Mouse (Mus musculus): ENCODE results near the gene Tmem238. TPM values are rescaled to one million over a fixed set of nuclear protein-coding genes. Genes with fewer than 3 reads are reported as not detected.

Tmem238 gene
- polyA plus RNA-seq, 1 experiment from 2014 or later, result 75.5 TPM

DNA sequence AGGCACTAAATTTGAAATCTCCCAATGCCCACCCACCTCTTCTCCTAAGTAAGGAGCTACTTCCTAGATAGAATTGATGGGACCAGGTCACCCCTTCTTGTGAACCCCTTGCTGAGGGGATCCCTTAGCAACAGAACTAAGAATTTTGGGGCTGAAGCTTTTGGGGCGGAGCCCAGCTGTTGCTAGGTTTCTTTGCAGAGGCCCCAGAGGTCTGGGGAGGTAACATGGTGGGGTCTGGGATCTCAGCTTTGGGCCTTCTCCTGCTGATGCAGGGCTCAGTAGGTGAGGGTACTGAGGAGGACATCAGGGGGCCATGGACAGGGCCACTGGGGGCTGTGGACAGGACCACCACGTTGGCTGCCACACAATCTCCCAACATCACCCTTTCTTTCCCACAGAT, 6.7 kb downstream of the Tmem238 start, which contains the start of the genes Il11 and Tmem190:
Gene Il11, minus strand, starts transcription at position 101 of the 400 bp plus-strand sequence.
Gene Tmem190, plus strand, starts transcription at position 179 of the 400 bp plus-strand sequence.
- Histone ChIP-seq H3K27ac (ENCODE audit: low read depth, low read length) (no peak within 1 kb of the TSS), H3K4me3 (ENCODE audit: low read depth, low read length) (no peak within 1 kb of the TSS), H3K27me3 (replicated peaks; ENCODE audit: control insufficient read depth, insufficient read depth, low read length) (peaks cover 14% of the 10 kb centered on the region), H3K4me2 (replicated peaks; ENCODE audit: low read depth) (no peak within 1 kb of the TSS), H3K9ac (ENCODE audit: low read depth, low read length) (no peak within 1 kb of the TSS), H3K4me1 (replicated peaks; ENCODE audit: control insufficient read depth, insufficient read depth, low read length) (no peaks in the 10 kb centered on the region), H3K36me3 (ENCODE audit: control insufficient read depth, insufficient read depth) (peaks cover 8% of the 10 kb centered on the region; the same call in 1 of the 2 replicates), H3K9me3 (ENCODE audit: control insufficient read depth) (no peaks in the 10 kb centered on the region)
- 87% methylated on average over 2 of the region's 2 CpGs for WGBS
- ATAC-seq, result no peak
- no peak for TF ChIP-seq CTCF (IDR thresholded peaks at IDR 0.05; ENCODE audit: low read depth)

DNA sequence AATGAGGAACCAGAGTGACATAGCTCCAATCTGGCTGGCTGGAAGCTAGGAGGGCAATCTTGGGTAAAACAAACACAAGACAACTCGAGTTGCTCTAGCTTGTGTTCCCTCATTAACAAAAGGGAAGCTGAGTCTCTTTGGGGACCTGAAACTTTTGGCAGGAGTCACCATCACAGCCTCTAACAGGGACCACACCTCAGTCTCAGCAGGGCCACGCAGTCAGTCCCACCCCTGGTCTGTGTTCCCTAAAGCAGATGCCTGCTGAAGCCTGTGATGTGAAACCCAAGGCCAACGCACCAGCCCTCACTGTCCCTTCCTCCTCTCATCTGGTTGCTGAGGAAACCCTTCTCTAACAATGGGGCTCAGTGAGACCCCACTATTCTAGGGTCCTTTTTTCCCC, 7.3 kb downstream of the Tmem238 start:
- no peak for ATAC-seq
- no peaks in the 10 kb centered on the region for H3K4me1 ChIP-seq (replicated peaks; ENCODE audit: control insufficient read depth, insufficient read depth, low read length)
- WGBS, result 46% methylated on average over 3 of the region's 3 CpGs

DNA sequence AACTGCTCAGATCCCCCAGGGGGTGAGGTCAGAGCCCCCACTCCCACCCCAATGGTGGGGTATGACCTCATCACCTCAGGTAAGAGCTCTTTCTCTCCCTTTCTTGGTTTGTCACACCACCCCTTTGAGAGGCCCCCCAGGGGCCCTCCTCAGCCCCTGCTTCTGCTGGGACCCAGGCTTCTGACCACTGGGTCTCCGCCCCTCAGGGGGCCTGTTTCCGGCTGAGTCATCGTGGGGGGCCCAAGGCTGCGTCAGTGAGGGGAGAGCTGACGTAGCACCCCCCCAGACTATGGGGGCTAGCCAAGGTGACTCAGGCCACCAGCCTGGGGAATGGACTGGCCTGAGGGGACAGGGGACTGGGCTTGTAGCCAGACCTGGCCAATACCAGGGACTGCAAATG, 9.5 kb downstream of the Tmem238 start:
- Histone ChIP-seq H3K27ac (ENCODE audit: low read depth, low read length) (no peak overlapping the region), H3K27me3 (replicated peaks; ENCODE audit: control insufficient read depth, insufficient read depth, low read length) (peaks cover 37% of the 10 kb centered on the region), H3K4me1 (replicated peaks; ENCODE audit: control insufficient read depth, insufficient read depth, low read length) (no peaks in the 10 kb centered on the region), H3K4me3 (ENCODE audit: low read depth, low read length) (no peak overlapping the region), H3K9ac (ENCODE audit: low read depth, low read length) (no peak overlapping the region), H3K9me3 (ENCODE audit: control insufficient read depth) (no peaks in the 10 kb centered on the region), H3K36me3 (ENCODE audit: control insufficient read depth, insufficient read depth) (peaks cover 7% of the 10 kb centered on the region; the same call in 1 of the 2 replicates), H3K4me2 (replicated peaks; ENCODE audit: low read depth) (no peak overlapping the region)
- 28% methylated on average over 5 of the region's 5 CpGs for WGBS
- no peak for TF ChIP-seq CTCF (IDR thresholded peaks at IDR 0.05; ENCODE audit: low read depth)
- no peak for ATAC-seq

More for the DNA sequence above, 7.3 kb downstream of the Tmem238 start:
- H3K36me3 ChIP-seq (ENCODE audit: control insufficient read depth, insufficient read depth), result peaks cover 8% of the 10 kb centered on the region; the same call in 1 of the 2 replicates
- TF ChIP-seq CTCF (IDR thresholded peaks at IDR 0.05; ENCODE audit: low read depth), result no peak
- H3K27me3 ChIP-seq (replicated peaks; ENCODE audit: control insufficient read depth, insufficient read depth, low read length), result peaks cover 20% of the 10 kb centered on the region
- H3K9ac ChIP-seq (ENCODE audit: low read depth, low read length), result no peak overlapping the region
- H3K27ac ChIP-seq (ENCODE audit: low read depth, low read length), result no peak overlapping the region
- H3K9me3 ChIP-seq (ENCODE audit: control insufficient read depth), result no peaks in the 10 kb centered on the region
- H3K4me2 ChIP-seq (replicated peaks; ENCODE audit: low read depth), result no peak overlapping the region
- no peak overlapping the region for H3K4me3 ChIP-seq (ENCODE audit: low read depth, low read length)

DNA sequence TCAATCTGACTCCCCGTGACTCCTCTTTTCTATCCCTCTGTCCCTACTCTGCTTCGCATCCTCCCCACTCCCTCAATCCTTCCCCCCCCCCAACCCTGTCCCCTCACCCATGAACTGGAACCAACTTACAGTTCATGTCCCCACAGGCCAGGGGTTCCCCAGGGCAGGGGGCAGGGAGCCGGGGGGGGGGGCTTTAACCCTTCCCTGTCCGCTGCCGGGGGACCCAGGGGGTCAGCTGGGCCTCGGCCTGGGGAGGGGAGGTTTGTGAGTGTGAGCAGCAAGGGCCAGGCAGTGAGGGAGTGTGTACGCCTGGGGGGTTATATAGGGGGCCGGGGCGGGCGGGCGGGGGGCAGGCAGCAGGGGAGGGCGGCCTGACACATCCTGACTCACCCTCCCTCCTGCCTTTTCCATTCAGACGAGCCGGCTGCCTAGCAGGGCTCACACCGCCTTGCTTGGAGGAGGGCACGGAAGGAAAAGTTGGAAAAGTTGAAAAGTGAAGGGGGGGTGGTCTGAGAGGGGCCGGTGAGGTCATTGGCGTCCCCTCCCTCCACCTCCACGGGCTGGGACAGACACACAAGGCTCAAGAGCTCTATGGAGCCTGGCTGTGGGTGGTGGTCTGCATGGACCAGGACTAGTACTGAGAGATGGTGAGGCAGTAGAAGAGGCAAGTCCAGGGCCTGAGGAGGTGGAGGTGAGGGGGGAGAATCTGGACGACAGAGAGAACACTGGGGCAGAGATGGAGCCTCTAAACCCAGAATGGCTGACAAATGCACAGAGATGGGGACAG, 11.4 kb downstream of the Tmem238 start:
- no peak overlapping the region for H3K27ac ChIP-seq (ENCODE audit: low read depth, low read length)
- TF ChIP-seq CTCF (IDR thresholded peaks at IDR 0.05; ENCODE audit: low read depth), result no peak
- no peak overlapping the region for H3K4me3 ChIP-seq (ENCODE audit: low read depth, low read length)
- peaks cover 37% of the 10 kb centered on the region for H3K27me3 ChIP-seq (replicated peaks; ENCODE audit: control insufficient read depth, insufficient read depth, low read length)
- no peak overlapping the region for H3K4me2 ChIP-seq (replicated peaks; ENCODE audit: low read depth)
- H3K4me1 ChIP-seq (replicated peaks; ENCODE audit: control insufficient read depth, insufficient read depth, low read length), result no peaks in the 10 kb centered on the region
- no peaks in the 10 kb centered on the region for H3K9me3 ChIP-seq (ENCODE audit: control insufficient read depth)
- WGBS, result 12% methylated on average over 16 of the region's 20 CpGs
- H3K36me3 ChIP-seq (ENCODE audit: control insufficient read depth, insufficient read depth), result no peaks in the 10 kb centered on the region
- no peak for ATAC-seq
- H3K9ac ChIP-seq (ENCODE audit: low read depth, low read length), result no peak overlapping the region

DNA sequence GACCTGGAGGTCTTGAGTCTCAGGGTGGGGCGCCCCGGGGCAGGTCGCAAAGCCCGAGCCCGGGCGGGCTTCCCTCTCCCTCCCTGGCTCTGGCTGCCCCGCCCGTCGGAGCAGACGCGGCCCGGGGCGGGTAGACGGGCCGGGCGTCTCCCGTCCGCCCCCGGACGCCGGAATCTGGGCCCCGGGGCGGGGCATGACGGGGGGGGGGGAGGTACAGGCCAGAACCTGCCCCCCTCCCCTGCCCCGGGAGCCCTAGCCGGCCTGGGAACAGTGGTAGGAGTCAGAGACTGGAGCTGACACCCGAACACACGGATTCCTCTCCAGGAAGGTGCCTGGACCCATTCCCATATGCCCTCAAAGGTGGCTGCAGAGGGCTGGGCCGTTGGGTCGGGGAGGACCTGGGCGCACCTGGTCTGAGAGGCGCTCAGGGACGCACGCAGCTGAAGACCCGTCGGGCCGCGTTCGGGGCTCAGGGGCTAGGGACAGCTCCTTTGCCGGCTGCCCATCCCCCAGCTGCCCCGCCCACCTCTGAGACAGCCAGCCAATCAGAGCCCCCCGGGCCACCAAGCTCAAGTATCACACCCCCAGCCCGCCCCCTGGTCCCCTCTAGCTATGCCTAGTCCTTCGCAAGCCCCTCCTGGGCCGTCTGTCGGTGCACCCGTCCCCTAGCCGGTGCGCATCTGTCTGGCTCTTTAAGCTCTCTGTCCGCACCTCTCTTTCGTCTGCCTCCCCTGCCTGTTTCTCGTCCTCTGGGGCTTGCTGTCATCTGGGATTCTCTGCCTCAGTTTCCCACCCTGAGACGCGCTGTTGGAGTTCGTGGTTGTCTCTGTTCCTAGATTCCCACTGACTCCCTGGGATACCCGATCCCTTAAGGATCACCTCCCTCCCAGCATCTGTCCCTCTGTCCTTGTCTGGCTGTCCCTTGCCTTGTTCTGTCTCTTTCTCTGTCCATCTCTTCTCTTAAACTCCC, 12.3 kb downstream of the Tmem238 start:
- peak; percentile 49 for ATAC-seq
- H3K4me1 ChIP-seq (replicated peaks; ENCODE audit: control insufficient read depth, insufficient read depth, low read length), result no peaks in the 10 kb centered on the region
- TF ChIP-seq CTCF (IDR thresholded peaks at IDR 0.05; ENCODE audit: low read depth), result no peak
- H3K27me3 ChIP-seq (replicated peaks; ENCODE audit: control insufficient read depth, insufficient read depth, low read length), result peaks cover 37% of the 10 kb centered on the region
- WGBS, result 2% methylated on average over 41 of the region's 56 CpGs
- peak overlapping the region; percentile 37; the same call in 1 of the 2 replicates for H3K9ac ChIP-seq (ENCODE audit: low read depth, low read length)
- H3K4me3 ChIP-seq (ENCODE audit: low read depth, low read length), result peak overlapping the region; percentile 49
- peak overlapping the region; percentile 80 for H3K4me2 ChIP-seq (replicated peaks; ENCODE audit: low read depth)
- H3K36me3 ChIP-seq (ENCODE audit: control insufficient read depth, insufficient read depth), result no peaks in the 10 kb centered on the region
- no peak overlapping the region for H3K27ac ChIP-seq (ENCODE audit: low read depth, low read length)
- H3K9me3 ChIP-seq (ENCODE audit: control insufficient read depth), result no peaks in the 10 kb centered on the region

DNA sequence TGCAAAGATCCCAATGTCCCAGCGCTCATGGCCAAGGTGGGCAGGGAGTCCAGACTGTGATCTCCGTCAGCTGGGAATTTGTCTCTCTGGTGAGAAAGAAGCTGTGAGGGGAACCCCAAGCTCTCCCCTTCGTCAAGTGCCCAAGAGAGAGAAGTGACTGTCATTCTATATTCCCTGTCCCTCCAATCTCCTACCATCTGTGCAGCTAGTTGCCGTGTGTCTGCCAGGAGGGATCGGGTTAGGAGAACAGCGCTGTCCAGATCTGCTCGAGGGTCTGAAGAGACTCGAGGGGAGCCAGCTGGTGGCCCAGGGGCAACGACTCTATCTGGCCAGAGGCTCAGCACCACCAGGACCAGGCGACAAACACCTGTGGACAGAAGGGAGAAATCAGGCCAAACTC, 13.3 kb downstream of the Tmem238 start:
- no peak overlapping the region for H3K4me2 ChIP-seq (replicated peaks; ENCODE audit: low read depth)
- H3K27ac ChIP-seq (ENCODE audit: low read depth, low read length), result no peak overlapping the region
- no peaks in the 10 kb centered on the region for H3K9me3 ChIP-seq (ENCODE audit: control insufficient read depth)
- no peaks in the 10 kb centered on the region for H3K36me3 ChIP-seq (ENCODE audit: control insufficient read depth, insufficient read depth)
- H3K4me3 ChIP-seq (ENCODE audit: low read depth, low read length), result no peak overlapping the region
- H3K4me1 ChIP-seq (replicated peaks; ENCODE audit: control insufficient read depth, insufficient read depth, low read length), result no peaks in the 10 kb centered on the region
- TF ChIP-seq CTCF (IDR thresholded peaks at IDR 0.05; ENCODE audit: low read depth), result no peak
- H3K27me3 ChIP-seq (replicated peaks; ENCODE audit: control insufficient read depth, insufficient read depth, low read length), result peaks cover 37% of the 10 kb centered on the region
- 55% methylated on average over 10 of the region's 10 CpGs for WGBS
- no peak for ATAC-seq
- no peak overlapping the region for H3K9ac ChIP-seq (ENCODE audit: low read depth, low read length)
